Mouse (Mus musculus) hindbrain, embryonic 16.5 days (tissue): Measurements from ENCODE around the gene Ccdc6. TPM values are rescaled to one million over a fixed set of nuclear protein-coding genes. Genes with fewer than 3 reads are reported as not detected.

Experiments used
- ATAC-seq: fragments of 200-750 bp; cut with Nextera tagmentation; 2 replicates; pipeline ENCODE4 v1.8.0; 2017; ENCODE audit warnings: moderate TSS enrichment, moderate library complexity
- H3K27ac ChIP-seq: fragments of 300-500 bp; sonication (generic); 2 replicates; pipeline ENCODE4 v1.5.1; 2014; ENCODE audit warnings: low read depth, mild to moderate bottlenecking, control low read depth, low read length, moderate library complexity
- H3K27me3 ChIP-seq: fragments of 300-500 bp; sonication (generic); replicated peaks from 2 replicates; pipeline ENCODE4 v1.6.1; 2014; ENCODE audit warnings: low read length; ENCODE audit not compliant: control insufficient read depth, insufficient read depth
- H3K36me3 ChIP-seq: fragments of 300-500 bp; sonication (generic); 2 replicates; pipeline ENCODE4 v1.6.1; 2014; ENCODE audit warnings: mild to moderate bottlenecking, low read length, moderate library complexity, mixed read lengths; ENCODE audit not compliant: control insufficient read depth, insufficient read depth
- H3K4me1 ChIP-seq: fragments of 300-500 bp; sonication (generic); 2 replicates; pipeline ENCODE4 v1.6.1; 2014; ENCODE audit warnings: low read depth, low read length; ENCODE audit not compliant: control insufficient read depth, insufficient read depth
- H3K4me2 ChIP-seq: fragments of 300-500 bp; sonication (generic); 2 replicates; pipeline ENCODE4 v1.6.1; 2014; ENCODE audit warnings: mild to moderate bottlenecking, low read length, control low read depth, moderate library complexity
- H3K4me3 ChIP-seq: fragments of 300-500 bp; sonication (generic); 2 replicates; pipeline ENCODE4 v1.5.1; 2014; ENCODE audit warnings: mild to moderate bottlenecking, low read length, control low read depth, moderate library complexity
- H3K9ac ChIP-seq: fragments of 300-500 bp; sonication (generic); 2 replicates; pipeline ENCODE4 v1.6.1; 2014; ENCODE audit warnings: low read depth, mild to moderate bottlenecking, control low read depth, low read length, moderate library complexity
- H3K9me3 ChIP-seq: fragments of 300-500 bp; sonication (generic); 2 replicates; pipeline ENCODE4 v1.6.1; 2014; ENCODE audit warnings: mild to moderate bottlenecking, low read length, moderate library complexity; ENCODE audit not compliant: control insufficient read depth
- WGBS: fragments of 180-500 bp; shearing (Covaris S2); extraction: QIAGEN DNeasy Blood & Tissue Kit; methylation state at CpG from one replicate; pipeline ENCODE4 v1.1.7; 2014; 5-methylcytosine and 5-hydroxymethylcytosine counted together
- polyA plus RNA-seq: library from polyadenylated mRNA; unstranded; fragments of >200 nt; fragmentation: Nextera tagmentation; extraction: Ambion mirVana; gene quantifications from 2 replicates; pipeline ENCODE4 v1.2.1, GENCODE M21; 2015

Ccdc6 gene
- polyA plus RNA-seq, 1 experiment from 2014 or later: 18.6 TPM

- no peaks in the 10 kb centered on the region for H3K27me3 ChIP-seq
- no peak overlapping the region for H3K4me3 ChIP-seq
- H3K9ac ChIP-seq: no peak overlapping the region
- peaks cover 7% of the 10 kb centered on the region for H3K4me1 ChIP-seq
- no peaks in the 10 kb centered on the region for H3K36me3 ChIP-seq
- peaks cover 3% of the 10 kb centered on the region; the same call in 1 of the 2 replicates for H3K9me3 ChIP-seq
- WGBS: 33% methylated on average over 8 of the region's 8 CpGs
- no peak overlapping the region for H3K4me2 ChIP-seq
- H3K27ac ChIP-seq: no peak overlapping the region
- ATAC-seq: peak; percentile 30; the same call in 1 of the 2 replicates
Measured at GRCm38 (mm10) chr10:70066497-70067168, 30.3 kb upstream of the Ccdc6 start.

DNA sequence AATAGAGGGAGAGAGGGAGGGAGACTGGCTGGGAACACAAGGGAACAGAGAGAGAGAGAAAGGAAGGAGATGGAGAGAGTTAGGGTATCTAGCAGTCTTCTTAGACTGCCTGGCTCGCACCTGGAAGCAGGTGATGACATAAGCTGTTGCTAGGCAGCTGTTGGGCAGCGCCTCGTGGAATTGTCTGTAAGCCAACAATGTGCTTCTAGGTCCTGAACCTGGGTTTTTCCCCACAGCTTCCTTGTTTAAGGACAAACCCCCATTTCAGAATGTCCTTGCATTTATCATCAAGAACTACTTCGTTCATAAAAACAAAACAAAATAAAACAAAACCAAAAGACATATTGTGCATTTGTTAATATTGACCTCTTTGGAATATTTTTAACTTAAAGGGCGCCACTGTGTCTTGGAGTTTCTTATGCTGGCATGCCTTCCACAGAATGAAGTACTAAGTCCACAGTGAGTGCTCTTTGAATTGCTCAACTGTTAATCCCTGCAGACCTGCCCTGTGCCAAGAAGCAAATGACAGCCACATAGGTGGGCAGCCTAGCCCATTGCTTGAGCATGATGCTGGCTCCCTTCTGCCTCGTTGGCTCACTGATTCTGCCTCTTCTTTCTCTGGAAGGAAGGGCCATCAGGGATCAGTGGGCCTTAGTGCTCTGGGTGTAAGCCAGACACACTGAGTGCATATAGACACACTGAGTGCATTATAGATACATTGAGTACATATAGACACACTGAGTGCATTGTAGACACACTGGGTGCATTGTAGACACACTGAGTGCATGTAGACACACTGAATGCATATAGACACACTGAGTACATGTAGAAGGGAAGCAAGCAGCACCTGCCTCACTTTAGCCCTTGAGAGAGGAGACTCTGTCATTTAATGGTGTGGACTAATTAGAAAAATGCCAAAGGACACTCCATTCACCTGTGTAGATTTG lies 29.5 kb upstream of the Ccdc6 start:
- peaks cover 7% of the 10 kb centered on the region for H3K4me1 ChIP-seq
- 66% methylated on average over 6 of the region's 6 CpGs for WGBS
- peaks cover 3% of the 10 kb centered on the region; the same call in 1 of the 2 replicates for H3K9me3 ChIP-seq
- no peaks in the 10 kb centered on the region for H3K36me3 ChIP-seq
- H3K9ac ChIP-seq: no peak overlapping the region
- no peak overlapping the region for H3K4me3 ChIP-seq
- ATAC-seq: peak; percentile 48
- no peaks in the 10 kb centered on the region for H3K27me3 ChIP-seq
- no peak overlapping the region for H3K27ac ChIP-seq
- no peak overlapping the region for H3K4me2 ChIP-seq

DNA sequence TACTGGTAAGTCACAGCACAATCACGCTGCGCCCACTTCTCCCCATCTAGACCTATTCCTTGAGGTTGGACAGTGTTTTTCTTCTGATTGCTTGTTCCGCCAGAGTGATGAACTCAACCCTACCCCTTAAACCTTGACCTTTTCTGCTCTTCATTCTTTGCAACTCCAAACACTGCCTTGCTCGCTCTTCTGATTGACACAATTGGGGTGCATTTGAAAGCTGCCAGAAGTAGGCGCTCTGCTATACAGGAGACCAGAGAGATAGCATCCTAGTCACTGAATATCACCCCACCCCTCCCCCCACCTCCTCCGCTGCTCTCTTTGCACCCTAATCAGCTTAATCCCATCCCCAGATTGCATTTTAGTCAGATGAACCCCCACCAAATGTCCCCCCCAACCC lies 27.6 kb upstream of the Ccdc6 start:
- Histone ChIP-seq H3K4me2 (no peak overlapping the region), H3K27ac (no peak overlapping the region), H3K27me3 (no peaks in the 10 kb centered on the region), H3K9ac (no peak overlapping the region), H3K4me3 (no peak overlapping the region), H3K4me1 (peaks cover 7% of the 10 kb centered on the region), H3K36me3 (no peaks in the 10 kb centered on the region), H3K9me3 (peaks cover 3% of the 10 kb centered on the region; the same call in 1 of the 2 replicates)
- 59% methylated on average over 6 of the region's 6 CpGs for WGBS
- no peak for ATAC-seq

DNA sequence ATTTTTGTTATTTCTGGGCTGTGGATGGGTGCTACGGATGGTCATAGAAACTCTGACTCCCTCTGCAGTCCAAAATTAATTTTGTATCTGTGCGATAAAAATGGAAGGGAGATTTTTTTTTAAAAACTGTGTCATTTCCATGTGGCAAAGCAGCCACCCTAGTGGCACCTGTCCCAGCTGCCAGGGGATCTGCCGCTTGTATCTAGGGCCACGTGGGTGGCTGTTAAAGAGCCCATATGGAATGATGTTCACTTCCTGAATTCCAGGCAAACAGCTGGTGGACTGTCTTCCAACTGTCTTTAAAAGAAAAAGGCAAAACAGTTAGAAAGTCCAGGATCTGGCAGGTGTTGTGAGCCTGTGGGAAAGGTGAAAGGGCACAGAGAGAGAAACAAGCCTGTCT lies 25.6 kb upstream of the Ccdc6 start:
- no peak overlapping the region for H3K4me3 ChIP-seq

GRCm38 (mm10) chr10:70077452-70077851 lies 19.5 kb upstream of the Ccdc6 start:
- no peak overlapping the region for H3K9ac ChIP-seq
- 41% methylated on average over 4 of the region's 4 CpGs for WGBS

More for the DNA sequence above, 25.6 kb upstream of the Ccdc6 start:
- Histone ChIP-seq H3K9ac (no peak overlapping the region), H3K4me1 (peaks cover 7% of the 10 kb centered on the region), H3K27ac (no peak overlapping the region), H3K9me3 (peaks cover 3% of the 10 kb centered on the region; the same call in 1 of the 2 replicates), H3K4me2 (no peak overlapping the region), H3K36me3 (no peaks in the 10 kb centered on the region), H3K27me3 (no peaks in the 10 kb centered on the region)
- no peak for ATAC-seq
- 83% methylated on average over 4 of the region's 4 CpGs for WGBS

GRCm38 (mm10) chr10:70080908-70081307 lies 16.0 kb upstream of the Ccdc6 start:
- Histone ChIP-seq H3K27ac (no peak overlapping the region), H3K4me2 (no peak overlapping the region), H3K36me3 (no peaks in the 10 kb centered on the region), H3K4me3 (no peak overlapping the region), H3K9me3 (no peaks in the 10 kb centered on the region), H3K9ac (no peak overlapping the region), H3K4me1 (peaks cover 9% of the 10 kb centered on the region), H3K27me3 (no peaks in the 10 kb centered on the region)
- WGBS: 47% methylated on average over 8 of the region's 8 CpGs
- no peak for ATAC-seq

More at GRCm38 (mm10) chr10:70077452-70077851, 19.5 kb upstream of the Ccdc6 start:
- ATAC-seq: peak; percentile 87
- Histone ChIP-seq H3K4me3 (no peak overlapping the region), H3K4me2 (no peak overlapping the region), H3K36me3 (no peaks in the 10 kb centered on the region), H3K4me1 (peaks cover 9% of the 10 kb centered on the region), H3K9me3 (no peaks in the 10 kb centered on the region), H3K27me3 (no peaks in the 10 kb centered on the region), H3K27ac (peak overlapping the region; percentile 65)

GRCm38 (mm10) chr10:70081564-70082175 lies 15.3 kb upstream of the Ccdc6 start:
- H3K9me3 ChIP-seq: no peaks in the 10 kb centered on the region
- H3K27me3 ChIP-seq: no peaks in the 10 kb centered on the region
- H3K4me2 ChIP-seq: no peak overlapping the region
- no peak overlapping the region for H3K4me3 ChIP-seq
- H3K36me3 ChIP-seq: no peaks in the 10 kb centered on the region
- H3K4me1 ChIP-seq: peaks cover 9% of the 10 kb centered on the region
- WGBS: 72% methylated on average over 19 of the region's 19 CpGs
- no peak overlapping the region for H3K27ac ChIP-seq
- ATAC-seq: no peak
- no peak overlapping the region for H3K9ac ChIP-seq

DNA sequence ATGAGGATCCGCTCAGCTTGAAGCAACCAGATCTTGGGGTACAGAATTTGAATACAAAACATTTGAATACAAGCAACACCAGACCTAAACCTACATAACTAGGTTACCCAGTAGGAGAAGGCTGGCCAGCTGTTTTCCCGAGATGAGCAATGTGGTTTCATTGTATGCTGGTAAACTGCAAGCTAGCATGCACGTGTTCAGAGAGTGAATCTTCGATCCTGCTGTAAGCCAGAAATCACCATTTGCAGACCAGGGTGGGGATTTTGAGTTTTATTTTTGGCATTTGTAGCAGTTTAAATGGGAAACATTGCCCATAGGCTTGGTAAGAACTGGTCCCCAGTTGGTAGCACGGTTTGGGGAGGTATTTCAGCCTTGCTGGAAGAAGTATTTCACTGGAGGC lies 13.7 kb upstream of the Ccdc6 start:
- H3K4me3 ChIP-seq: no peak overlapping the region
- no peak overlapping the region for H3K4me2 ChIP-seq
- no peaks in the 10 kb centered on the region for H3K4me1 ChIP-seq
- WGBS: 83% methylated on average over 5 of the region's 5 CpGs
- no peaks in the 10 kb centered on the region for H3K9me3 ChIP-seq
- no peak overlapping the region for H3K9ac ChIP-seq
- H3K27me3 ChIP-seq: no peaks in the 10 kb centered on the region
- H3K27ac ChIP-seq: no peak overlapping the region
- ATAC-seq: no peak
- H3K36me3 ChIP-seq: no peaks in the 10 kb centered on the region
